Mouse (Mus musculus): ENCODE measurements around the gene Spint5.
"Not testable (repeated sequence)": the region's sequence is repeated elsewhere in the genome, so short reads cannot be mapped to it uniquely, and the experiment has no call there.

The Spint5 gene

GRCm38 (mm10) chr2:164715005-164715404 lies at the start of gene Spint5:
Gene Spint5 (plus strand): TSS chr2:164715305.
- no peak for DNase-seq (ENCODE audit: low spot score)

GRCm38 (mm10) chr2:164670261-164670660 lies 44.8 kb upstream of the Spint5 start:
- no peak for DNase-seq (ENCODE audit: low spot score)

DNA sequence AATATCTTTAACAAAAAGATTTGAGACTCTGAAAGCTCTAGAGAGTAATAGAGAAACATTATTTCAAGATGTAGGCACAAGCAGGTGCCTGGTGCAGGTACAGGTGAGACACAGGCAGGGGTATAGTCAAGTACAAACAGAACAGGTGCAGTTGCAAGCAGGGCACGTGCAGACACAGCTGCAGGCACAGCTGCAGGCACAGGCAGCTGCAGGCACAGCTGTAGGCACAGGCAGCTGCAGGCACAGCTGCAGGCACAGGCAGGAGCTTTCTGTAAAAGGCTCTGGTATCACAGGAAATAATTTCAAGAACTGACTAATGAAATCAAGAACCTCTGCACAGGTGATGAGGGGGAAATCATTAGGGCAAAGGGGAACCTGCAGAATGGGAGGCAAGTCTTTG lies 44.2 kb upstream of the Spint5 start:
- no peak for DNase-seq (ENCODE audit: low spot score)

DNA sequence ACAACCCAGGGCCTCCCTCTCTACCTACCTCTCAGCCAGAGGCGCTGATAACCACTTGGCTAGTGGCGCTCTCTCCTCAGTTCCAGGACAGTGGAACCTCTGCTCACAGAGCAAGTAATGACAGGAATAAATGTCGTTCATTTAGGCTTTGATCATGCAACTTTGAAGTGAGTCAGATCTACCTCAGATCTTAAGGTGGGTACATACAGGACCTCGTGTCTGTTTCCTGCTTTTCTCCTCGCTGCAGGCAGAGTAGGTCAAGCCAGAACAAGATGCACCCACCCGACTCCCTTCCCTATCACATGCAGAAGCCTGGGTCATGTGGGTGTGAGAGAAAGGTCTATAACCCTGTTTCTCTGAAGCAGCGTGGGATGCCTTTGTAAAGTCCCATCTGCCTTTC lies 41.1 kb upstream of the Spint5 start, which contains the start of gene Wfdc11:
Wfdc11 (minus strand) TSS at position 101 of the 400 bp plus-strand sequence.
- no peak for DNase-seq (ENCODE audit: low spot score)

- DNase-seq (ENCODE audit: low spot score): no peak
Measured at GRCm38 (mm10) chr2:164676103-164676502, 39.0 kb upstream of the Spint5 start.

- no peak for DNase-seq (ENCODE audit: low spot score)
Measured at GRCm38 (mm10) chr2:164676916-164677685, 38.0 kb upstream of the Spint5 start.

DNA sequence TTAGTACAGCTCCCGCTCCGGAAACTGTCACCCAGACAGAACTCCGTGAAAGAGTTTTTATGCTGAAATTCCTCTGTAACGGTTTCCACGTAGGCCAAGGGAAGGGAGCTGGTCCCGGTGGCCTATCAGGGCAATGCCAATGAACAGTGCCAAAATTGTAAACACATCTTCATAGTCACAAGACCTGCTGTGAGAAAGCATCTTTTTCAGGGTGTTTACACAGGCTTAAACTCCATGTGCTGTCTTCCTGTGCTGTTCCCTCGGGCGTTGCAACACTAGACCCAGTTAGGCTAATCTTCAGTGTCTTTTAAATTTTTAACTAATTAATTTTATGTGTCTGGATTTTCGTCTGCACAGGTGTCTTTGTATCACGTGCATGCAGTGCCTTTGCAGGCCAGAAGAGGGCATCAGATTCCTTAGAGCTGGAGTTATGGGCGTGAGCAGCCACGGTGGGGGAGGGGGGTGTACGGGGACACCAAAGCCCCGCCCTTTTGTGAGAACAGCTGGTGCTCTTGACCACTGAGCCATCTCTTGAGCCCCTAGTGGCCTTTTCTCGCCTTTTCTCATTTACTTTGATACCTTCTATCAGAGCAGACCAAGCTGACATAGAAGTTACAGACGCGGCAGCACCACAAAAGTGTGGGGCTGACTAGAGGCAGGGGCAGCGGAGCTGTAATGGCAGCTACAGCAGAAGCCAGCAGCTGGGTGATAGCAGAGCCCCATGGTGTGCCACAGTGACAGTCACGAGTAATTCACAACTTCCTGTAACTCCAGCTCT lies 36.1 kb upstream of the Spint5 start:
- peak; percentile 22 for DNase-seq (ENCODE audit: low spot score)

DNA sequence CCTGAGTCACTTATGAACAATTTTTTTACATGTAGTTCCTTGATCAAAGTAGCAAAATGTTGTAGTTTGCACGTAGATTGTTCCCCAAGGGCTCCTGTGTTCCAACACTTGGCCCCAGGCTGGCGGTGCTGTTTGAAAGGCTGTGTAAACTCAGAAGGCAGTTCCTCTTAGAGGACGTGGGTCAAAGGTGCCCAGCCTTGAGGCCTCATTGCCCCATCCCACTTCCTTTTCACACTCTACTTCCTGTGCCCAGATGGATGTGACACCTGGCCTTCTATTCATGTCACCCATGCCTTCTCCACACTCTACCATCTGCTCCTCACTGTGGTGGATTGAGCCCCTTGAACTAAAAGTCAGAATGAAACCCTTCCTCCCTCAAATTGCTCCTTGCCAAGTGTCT lies 35.2 kb upstream of the Spint5 start:
- DNase-seq (ENCODE audit: low spot score): no peak

DNA sequence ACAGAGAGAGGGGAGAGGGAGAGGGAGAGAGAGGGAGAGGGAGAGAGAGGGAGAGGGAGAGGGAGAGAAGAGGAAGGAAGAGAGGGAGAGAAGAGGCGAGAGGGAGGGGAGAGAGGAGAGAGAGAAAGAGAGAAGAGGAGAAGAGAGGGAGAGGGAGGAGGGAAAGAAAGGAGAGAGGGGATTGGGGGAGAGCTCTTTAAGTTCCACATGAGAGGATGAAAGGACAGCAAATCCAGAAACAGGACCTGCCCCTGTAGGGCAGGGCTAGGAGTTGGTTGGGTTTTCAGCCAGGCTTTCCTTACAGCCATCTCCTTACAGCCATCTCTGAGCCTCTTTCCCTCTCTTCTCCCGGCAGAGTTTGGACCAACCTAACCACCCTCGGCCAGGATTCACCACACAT lies 30.3 kb upstream of the Spint5 start, which contains the start of gene Wfdc13:
Wfdc13 (plus strand) TSS at position 301 of the 400 bp plus-strand sequence.
- DNase-seq (ENCODE audit: low spot score): no peak

- DNase-seq (ENCODE audit: low spot score): no peak
Measured at GRCm38 (mm10) chr2:164698201-164698600, 16.9 kb upstream of the Spint5 start, which contains the start of gene Spint4. Gene Spint4 (plus strand): TSS chr2:164698501.

DNA sequence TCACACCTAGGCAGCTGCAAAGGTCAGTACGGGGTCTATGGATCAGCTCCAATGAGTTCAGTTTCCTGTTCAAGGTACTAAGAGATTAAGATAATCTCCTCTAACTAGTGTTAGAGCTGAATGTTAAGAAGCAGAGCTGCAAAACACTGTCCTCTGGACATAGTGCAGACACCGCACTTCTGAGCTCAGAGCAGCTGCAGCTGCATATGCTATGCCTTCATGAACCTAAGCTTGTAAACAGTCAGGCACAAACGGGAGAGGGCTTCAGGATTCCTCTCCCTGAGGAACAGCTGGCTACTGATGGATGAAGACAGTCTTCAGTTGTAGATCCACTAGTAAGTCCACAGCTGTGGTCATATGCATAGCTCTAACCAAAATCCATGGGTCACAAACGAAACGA lies 14.1 kb upstream of the Spint5 start:
- DNase-seq (ENCODE audit: low spot score): no peak

- DNase-seq (ENCODE audit: low spot score): no peak
Measured at GRCm38 (mm10) chr2:164701761-164702160, 13.3 kb upstream of the Spint5 start.

- no peak for DNase-seq (ENCODE audit: low spot score)
Measured at GRCm38 (mm10) chr2:164704235-164704634, 10.9 kb upstream of the Spint5 start.

GRCm38 (mm10) chr2:164705328-164705727 lies 9.8 kb upstream of the Spint5 start:
- DNase-seq (ENCODE audit: low spot score): no peak

- DNase-seq (ENCODE audit: low spot score): no peak
Measured at GRCm38 (mm10) chr2:164705991-164706390, 9.1 kb upstream of the Spint5 start.

GRCm38 (mm10) chr2:164716194-164716786 lies 1.2 kb downstream of the Spint5 start:
- DNase-seq (ENCODE audit: low spot score): not testable (repeated sequence)

DNA sequence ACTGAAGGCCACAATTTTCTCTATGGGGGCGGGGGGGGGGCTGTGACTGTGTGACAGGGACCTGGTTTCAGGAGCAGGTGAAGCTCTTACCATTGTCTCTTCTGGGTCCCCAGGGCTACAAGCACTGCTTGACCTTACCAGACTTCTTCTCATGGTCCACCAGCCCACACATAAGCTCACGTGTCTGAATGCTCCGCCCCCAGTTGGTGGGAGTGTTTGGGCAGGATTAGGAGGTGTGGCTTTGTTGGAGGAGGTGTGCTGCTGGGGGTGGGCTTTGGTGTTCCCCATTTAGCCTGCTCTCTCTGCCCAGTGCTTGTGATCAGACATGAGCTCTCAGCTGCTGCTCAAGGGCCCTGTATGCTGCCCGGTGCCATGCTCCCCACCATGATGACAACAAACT lies 8.2 kb downstream of the Spint5 start:
- no peak for DNase-seq (ENCODE audit: low spot score)

DNA sequence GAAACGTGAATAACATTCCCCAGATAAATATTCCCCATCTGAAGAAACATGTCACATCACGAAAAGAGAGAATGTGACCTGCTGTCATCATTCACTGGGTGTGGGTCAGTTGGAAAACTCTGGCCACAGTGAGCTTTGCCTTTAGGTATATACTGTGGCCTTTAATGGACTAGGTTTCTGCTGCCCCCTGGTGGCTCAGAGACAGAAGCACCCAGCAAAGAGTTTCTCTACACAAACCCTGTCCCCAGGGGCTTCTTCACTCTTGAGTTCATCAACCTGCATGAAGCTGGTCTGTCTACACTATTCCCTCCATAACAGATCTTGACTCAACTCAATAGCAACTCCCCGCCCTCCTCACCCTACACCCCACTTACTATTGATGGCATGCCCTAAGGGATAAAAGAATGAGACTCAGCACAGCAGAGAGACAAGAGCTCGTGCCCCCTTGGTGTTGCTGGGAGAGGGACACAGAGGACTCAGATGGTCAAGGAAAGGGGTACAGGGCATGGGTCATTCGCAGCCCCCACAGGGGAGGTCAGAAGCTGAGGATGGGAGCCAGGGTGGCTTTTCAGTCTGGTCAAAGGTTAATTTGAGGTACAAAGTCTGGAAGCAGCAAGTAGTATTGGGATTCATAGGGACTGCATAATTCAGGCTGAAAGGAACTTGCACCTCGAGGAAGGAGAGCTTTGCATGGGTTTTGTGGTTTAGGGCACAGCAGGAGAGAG lies 11.0 kb downstream of the Spint5 start:
- peak; percentile 42 for DNase-seq (ENCODE audit: low spot score)

DNA sequence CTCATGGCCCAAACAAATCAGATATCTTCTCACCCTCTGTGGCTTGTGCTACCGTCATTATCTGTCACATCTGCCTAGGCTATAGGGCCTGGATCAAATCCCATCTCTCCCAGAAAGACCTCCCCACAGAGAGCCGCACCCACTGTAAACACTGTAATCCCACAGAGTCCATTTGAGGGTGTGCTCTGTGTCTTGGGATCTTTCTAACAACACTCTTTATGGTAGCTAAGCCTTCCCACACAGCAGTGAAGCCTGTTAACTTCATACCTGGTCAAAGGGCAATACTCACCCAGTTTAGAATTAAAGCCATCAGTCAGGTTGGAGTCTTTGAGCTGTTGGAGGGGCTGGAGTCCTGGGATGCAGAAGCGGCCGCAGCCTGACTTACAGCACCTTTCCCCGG lies 16.6 kb downstream of the Spint5 start:
- DNase-seq (ENCODE audit: low spot score): no peak

DNA sequence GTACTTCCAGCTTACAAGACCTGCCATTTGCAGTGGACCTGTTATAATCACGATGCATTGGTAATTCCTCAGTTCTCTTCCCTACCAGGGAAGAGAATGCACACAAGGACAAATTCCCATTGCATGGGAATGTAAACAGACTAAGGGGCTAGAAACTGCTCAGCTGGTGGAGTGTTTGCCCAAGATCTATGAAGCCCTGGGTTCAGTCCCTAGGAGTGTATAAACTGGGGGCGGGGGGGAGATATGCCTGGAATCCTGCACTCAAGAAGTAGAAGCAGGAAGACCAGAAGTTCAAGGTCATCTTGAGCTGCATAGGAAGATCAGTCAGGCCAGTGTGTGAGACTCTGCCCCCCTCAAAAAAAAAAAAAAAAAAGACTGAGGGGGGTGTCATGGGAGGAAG lies 18.2 kb downstream of the Spint5 start:
- no peak for DNase-seq (ENCODE audit: low spot score)

- no peak for DNase-seq (ENCODE audit: low spot score)
Measured at GRCm38 (mm10) chr2:164734839-164735238, 19.7 kb downstream of the Spint5 start.

- DNase-seq (ENCODE audit: low spot score): no peak
Measured at GRCm38 (mm10) chr2:164735446-164735845, 20.3 kb downstream of the Spint5 start.
